Mouse (Mus musculus) brown adipose tissue, adult 24 weeks (tissue): ENCODE data around the gene Casd1. TPM values are rescaled to one million over a fixed set of nuclear protein-coding genes. Genes with fewer than 3 reads are reported as not detected.

Experiments
- H3K27ac ChIP-seq: fragments of 200-500 bp; replicated peaks from 2 replicates; pipeline ENCODE4 v1.5.1; 2012; ENCODE audit warnings: low read depth, mild to moderate bottlenecking, low read length
- H3K4me1 ChIP-seq: fragments of 200-500 bp; 2 replicates; pipeline ENCODE4 v1.6.1; 2012; ENCODE audit warnings: low read length, mixed read lengths; ENCODE audit not compliant: control insufficient read depth, insufficient read depth, insufficient read length
- H3K4me3 ChIP-seq: fragments of 200-500 bp; 2 replicates; pipeline ENCODE4 v1.5.1; 2012; ENCODE audit warnings: low read depth, mild to moderate bottlenecking, low read length, moderate library complexity; ENCODE audit not compliant: insufficient read depth
- polyA plus RNA-seq: library from polyadenylated mRNA; stranded (reverse); fragments of >200 nt; gene quantifications from 2 replicates; pipeline ENCODE4 v1.2.4, GENCODE M21; 2012; ENCODE audit not compliant: missing spikeins, insufficient read depth, insufficient read length

Casd1 gene
- polyA plus RNA-seq = 10.3 and 13.0 TPM in 2 replicates

- peaks cover 4% of the 10 kb centered on the region; the same call in 1 of the 2 replicates for H3K4me1 ChIP-seq
- peak within 1 kb of the TSS; percentile 86 for H3K4me3 ChIP-seq
- peak within 1 kb of the TSS; percentile 67 for H3K27ac ChIP-seq
These were observed at the start of gene Casd1 for GRCm38 (mm10) chr6:4600658-4601296. Gene Casd1, plus strand, starts transcription at chr6:4600839.

GRCm38 (mm10) chr6:4555366-4555765 is 45.3 kb upstream of the Casd1 start:
- Histone ChIP-seq H3K4me1 (no peaks in the 10 kb centered on the region), H3K4me3 (no peak overlapping the region)

GRCm38 (mm10) chr6:4557086-4557485 is 43.6 kb upstream of the Casd1 start:
- Histone ChIP-seq H3K27ac (no peak overlapping the region), H3K4me1 (no peaks in the 10 kb centered on the region), H3K4me3 (no peak overlapping the region)

More at GRCm38 (mm10) chr6:4555366-4555765, 45.3 kb upstream of the Casd1 start:
- H3K27ac ChIP-seq = no peak overlapping the region

- H3K27ac ChIP-seq = no peak overlapping the region
- H3K4me3 ChIP-seq = no peak overlapping the region
- no peaks in the 10 kb centered on the region for H3K4me1 ChIP-seq
These were observed 43.0 kb upstream of the Casd1 start for GRCm38 (mm10) chr6:4557678-4558077.

- Histone ChIP-seq H3K4me3 (no peak overlapping the region), H3K27ac (no peak overlapping the region)
These were observed 39.5 kb upstream of the Casd1 start for GRCm38 (mm10) chr6:4561156-4561555.

GRCm38 (mm10) chr6:4561621-4562020 is 39.0 kb upstream of the Casd1 start:
- Histone ChIP-seq H3K4me3 (no peak overlapping the region), H3K27ac (no peak overlapping the region)

More at GRCm38 (mm10) chr6:4561156-4561555, 39.5 kb upstream of the Casd1 start:
- H3K4me1 ChIP-seq = no peaks in the 10 kb centered on the region

GRCm38 (mm10) chr6:4562401-4562800 is 38.2 kb upstream of the Casd1 start:
- no peak overlapping the region for H3K4me3 ChIP-seq
- H3K27ac ChIP-seq = no peak overlapping the region
- H3K4me1 ChIP-seq = no peaks in the 10 kb centered on the region

More at GRCm38 (mm10) chr6:4561621-4562020, 39.0 kb upstream of the Casd1 start:
- no peaks in the 10 kb centered on the region for H3K4me1 ChIP-seq

GRCm38 (mm10) chr6:4563477-4563876 is 37.2 kb upstream of the Casd1 start:
- no peak overlapping the region for H3K4me3 ChIP-seq
- H3K27ac ChIP-seq = no peak overlapping the region
- no peaks in the 10 kb centered on the region for H3K4me1 ChIP-seq

GRCm38 (mm10) chr6:4570412-4570811 is 30.2 kb upstream of the Casd1 start:
- Histone ChIP-seq H3K27ac (no peak overlapping the region), H3K4me1 (no peaks in the 10 kb centered on the region), H3K4me3 (no peak overlapping the region)

GRCm38 (mm10) chr6:4577756-4578155 is 22.9 kb upstream of the Casd1 start:
- Histone ChIP-seq H3K4me1 (no peaks in the 10 kb centered on the region), H3K4me3 (no peak overlapping the region), H3K27ac (no peak overlapping the region)

GRCm38 (mm10) chr6:4578343-4578742 is 22.3 kb upstream of the Casd1 start:
- H3K4me3 ChIP-seq = no peak overlapping the region
- no peaks in the 10 kb centered on the region for H3K4me1 ChIP-seq
- H3K27ac ChIP-seq = no peak overlapping the region

GRCm38 (mm10) chr6:4579620-4580019 is 21.0 kb upstream of the Casd1 start:
- Histone ChIP-seq H3K27ac (no peak overlapping the region), H3K4me1 (no peaks in the 10 kb centered on the region), H3K4me3 (no peak overlapping the region)

GRCm38 (mm10) chr6:4583485-4583884 is 17.2 kb upstream of the Casd1 start:
- Histone ChIP-seq H3K27ac (no peak overlapping the region), H3K4me1 (no peaks in the 10 kb centered on the region), H3K4me3 (no peak overlapping the region)

GRCm38 (mm10) chr6:4587946-4588345 is 12.7 kb upstream of the Casd1 start:
- Histone ChIP-seq H3K4me1 (no peaks in the 10 kb centered on the region), H3K4me3 (no peak overlapping the region), H3K27ac (no peak overlapping the region)

GRCm38 (mm10) chr6:4588722-4589121 is 11.9 kb upstream of the Casd1 start:
- H3K4me3 ChIP-seq = no peak overlapping the region
- H3K27ac ChIP-seq = no peak overlapping the region
- no peaks in the 10 kb centered on the region for H3K4me1 ChIP-seq

- Histone ChIP-seq H3K4me1 (no peaks in the 10 kb centered on the region), H3K4me3 (no peak overlapping the region), H3K27ac (no peak overlapping the region)
These were observed 10.6 kb upstream of the Casd1 start for GRCm38 (mm10) chr6:4590089-4590488.
